Mouse (Mus musculus) spleen, postnatal 10 days (tissue): ENCODE measurements around the gene Apopt1.

Experiments used
- DNase-seq, 2 experiments: peaks; one replicate each; pipeline ENCODE4 v3.0.0; 2021 to 2022; ENCODE audit warnings: low spot score in 2 of 2

The Apopt1 gene

GRCm38 (mm10) chr12:111713004-111713651, at the start of gene Apopt1, which contains the start of gene Bag5:
TSS of gene Apopt1 (plus strand) at chr12:111713261.
TSS of gene Bag5 (minus strand) at chr12:111713257.
- peak; percentile 85 to 93 for DNase-seq

GRCm38 (mm10) chr12:111664144-111664634, 48.9 kb upstream of the Apopt1 start:
- no peak for DNase-seq

GRCm38 (mm10) chr12:111665041-111665880, 47.8 kb upstream of the Apopt1 start:
- no peak for DNase-seq

GRCm38 (mm10) chr12:111666380-111666779, 46.7 kb upstream of the Apopt1 start:
- no peak for DNase-seq

GRCm38 (mm10) chr12:111667421-111667820, 45.6 kb upstream of the Apopt1 start:
- DNase-seq, result no peak

- peak; percentile 84 to 95 for DNase-seq
Measured at GRCm38 (mm10) chr12:111668457-111668912, 44.6 kb upstream of the Apopt1 start.

GRCm38 (mm10) chr12:111669000-111669788, 43.9 kb upstream of the Apopt1 start:
- no peak for DNase-seq

- DNase-seq, result no peak
Measured at GRCm38 (mm10) chr12:111669961-111670360, 43.1 kb upstream of the Apopt1 start.

- DNase-seq, result no peak
Measured at GRCm38 (mm10) chr12:111670371-111670971, 42.6 kb upstream of the Apopt1 start.

GRCm38 (mm10) chr12:111670976-111671375, 42.1 kb upstream of the Apopt1 start:
- no peak for DNase-seq

GRCm38 (mm10) chr12:111671431-111671902, 41.6 kb upstream of the Apopt1 start:
- peak in 1 of 2 experiments; percentile 61 for DNase-seq

- peak in 1 of 2 experiments; percentile 47 for DNase-seq
Measured at GRCm38 (mm10) chr12:111672176-111672575, 40.9 kb upstream of the Apopt1 start, which contains the start of gene Ckb. TSS of gene Ckb (minus strand) at chr12:111672338.

GRCm38 (mm10) chr12:111672581-111672980, 40.5 kb upstream of the Apopt1 start:
- DNase-seq, result no peak

GRCm38 (mm10) chr12:111674850-111675486, 38.1 kb upstream of the Apopt1 start:
- no peak for DNase-seq

GRCm38 (mm10) chr12:111675797-111676580, 37.1 kb upstream of the Apopt1 start:
- DNase-seq, result no peak

GRCm38 (mm10) chr12:111677421-111677820, 35.6 kb upstream of the Apopt1 start:
- peak in 1 of 2 experiments; percentile 26 for DNase-seq

- DNase-seq, result peak; percentile 77 to 91
Measured at GRCm38 (mm10) chr12:111677882-111678669, 35.0 kb upstream of the Apopt1 start, which contains the start of gene Trmt61a. TSS of gene Trmt61a (plus strand) at chr12:111678105.

GRCm38 (mm10) chr12:111678670-111678933, 34.5 kb upstream of the Apopt1 start:
- no peak for DNase-seq

GRCm38 (mm10) chr12:111678997-111679396, 34.1 kb upstream of the Apopt1 start:
- no peak for DNase-seq
